Mouse (Mus musculus) forebrain, embryonic 10.5 days (tissue): ENCODE measurements around the gene Slc23a2. TPM values are rescaled to one million over a fixed set of nuclear protein-coding genes. Genes with fewer than 3 reads are reported as not detected.

Experiments used
- DNase-seq: peaks from one replicate; pipeline ENCODE4 v3.0.0-alpha.2; 2017; ENCODE audit warnings: low spot score; ENCODE audit errors: extremely low spot score
- H3K27ac ChIP-seq: fragments of 300-500 bp; sonication (generic); 2 replicates; pipeline ENCODE4 v1.5.1; 2016; ENCODE audit warnings: mild to moderate bottlenecking
- H3K27me3 ChIP-seq: fragments of 300-500 bp; sonication (generic); 2 replicates; pipeline ENCODE4 v1.6.1; 2016; ENCODE audit warnings: mild to moderate bottlenecking; ENCODE audit not compliant: poor library complexity, severe bottlenecking
- H3K36me3 ChIP-seq: fragments of 300-500 bp; sonication (generic); replicated peaks from 2 replicates; pipeline ENCODE4 v1.6.1; 2016; ENCODE audit warnings: mild to moderate bottlenecking, moderate library complexity
- H3K4me1 ChIP-seq: fragments of 300-500 bp; sonication (generic); 2 replicates; pipeline ENCODE4 v1.6.1; 2016
- H3K4me3 ChIP-seq: fragments of 300-500 bp; sonication (generic); 2 replicates; pipeline ENCODE4 v1.5.1; 2016; ENCODE audit warnings: mild to moderate bottlenecking, moderate library complexity
- H3K9me3 ChIP-seq: fragments of 300-500 bp; sonication (generic); 2 replicates; pipeline ENCODE4 v1.6.1; 2016; ENCODE audit warnings: mild to moderate bottlenecking, moderate library complexity
- WGBS: fragments of 180-500 bp; shearing (Covaris S2); methylation state at CpG from one replicate; pipeline ENCODE4 v1.1.7; 2016; 5-methylcytosine and 5-hydroxymethylcytosine counted together
- polyA plus RNA-seq: library from polyadenylated mRNA; unstranded; fragments of >200 nt; fragmentation: Nextera tagmentation; extraction: Ambion mirVana; gene quantifications from 2 replicates; pipeline ENCODE4 v1.2.1, GENCODE M21; 2016

Gene Slc23a2
- polyA plus RNA-seq, 1 experiment from 2014 or later: 12.6 TPM

DNA sequence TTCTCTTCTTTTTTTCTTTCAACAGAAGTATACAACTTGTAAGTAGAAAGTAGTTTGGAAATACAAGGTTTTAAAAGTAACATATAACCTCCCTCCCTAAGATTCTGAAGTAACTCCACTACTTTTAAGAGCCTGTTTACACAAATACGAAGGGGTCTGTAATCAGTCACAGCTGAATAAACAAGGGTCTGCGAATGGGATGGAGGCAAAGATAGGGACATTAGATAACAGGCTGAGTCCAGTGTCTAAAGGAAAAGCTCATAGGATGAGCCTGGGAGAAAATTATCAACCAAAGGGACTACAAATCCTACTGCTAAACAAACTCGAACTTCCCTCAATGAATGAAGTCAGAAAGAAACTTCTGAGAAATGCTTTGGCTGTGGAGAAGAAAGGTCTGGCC, 95.0 kb downstream of the Slc23a2 start:
- Histone ChIP-seq H3K4me3 (no peak overlapping the region), H3K27me3 (no peaks in the 10 kb centered on the region), H3K4me1 (peaks cover 3% of the 10 kb centered on the region; the same call in 1 of the 2 replicates), H3K36me3 (peaks cover 5% of the 10 kb centered on the region; the same call in 1 of the 2 replicates), H3K9me3 (no peaks in the 10 kb centered on the region), H3K27ac (no peak overlapping the region)
- no peak for DNase-seq
- 48% methylated on average over 3 of the region's 3 CpGs for WGBS

DNA sequence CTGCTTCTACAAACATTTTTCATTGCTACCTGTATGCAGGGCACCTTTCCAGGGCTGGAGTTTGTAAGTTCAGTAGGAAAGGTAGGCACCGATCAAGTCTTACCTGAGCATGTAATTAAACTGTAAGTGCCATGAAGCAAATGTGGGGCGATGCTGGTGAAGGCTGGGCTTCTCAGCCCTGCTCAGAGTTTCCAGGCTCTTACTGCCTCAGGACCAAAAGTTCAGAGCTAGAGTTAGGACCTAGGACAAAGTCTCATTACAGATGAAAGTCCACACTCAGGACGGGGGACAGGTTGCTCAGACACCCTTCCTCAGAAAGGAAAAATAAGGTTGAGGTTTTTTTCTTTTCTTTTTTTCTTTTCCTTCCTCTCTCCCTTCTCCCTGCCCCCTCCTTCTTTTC, 95.4 kb downstream of the Slc23a2 start:
- Histone ChIP-seq H3K4me1 (peaks cover 7% of the 10 kb centered on the region), H3K27me3 (no peaks in the 10 kb centered on the region), H3K27ac (no peak overlapping the region), H3K9me3 (no peaks in the 10 kb centered on the region), H3K36me3 (peaks cover 2% of the 10 kb centered on the region; the same call in 1 of the 2 replicates), H3K4me3 (no peak overlapping the region)
- DNase-seq: no peak
- 74% methylated on average over 3 of the region's 3 CpGs for WGBS

DNA sequence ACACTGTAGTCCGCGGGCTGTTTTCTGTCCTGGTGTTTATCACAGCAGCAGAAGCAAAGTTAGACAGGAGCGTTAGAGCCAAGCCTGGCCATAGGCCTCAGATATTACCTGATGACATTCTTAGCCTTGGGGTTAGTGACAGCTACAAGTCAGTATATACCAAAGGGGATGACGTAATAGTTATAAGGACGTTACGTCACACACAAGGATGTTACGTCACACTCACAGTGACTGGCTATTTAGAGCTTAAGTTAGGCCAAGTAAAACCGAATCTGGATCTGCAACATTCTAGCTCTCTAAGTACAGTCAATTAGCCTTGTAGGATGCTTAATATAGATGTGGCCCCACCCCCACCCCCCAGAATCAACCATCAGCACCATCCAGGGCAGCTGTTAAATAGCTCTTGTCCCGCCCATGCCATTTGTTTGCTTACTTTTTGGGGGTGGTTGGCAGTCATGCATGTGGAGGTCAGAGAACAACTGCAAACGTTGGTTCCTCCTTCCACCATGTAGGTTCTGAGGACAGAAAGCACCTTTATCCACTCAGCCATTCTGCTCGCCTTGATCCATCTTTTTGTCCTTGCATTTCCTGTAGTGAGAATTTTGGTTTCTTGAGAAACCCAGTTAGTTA, 96.7 kb downstream of the Slc23a2 start:
- H3K36me3 ChIP-seq: no peaks in the 10 kb centered on the region
- no peak for DNase-seq
- WGBS: 91% methylated on average over 11 of the region's 11 CpGs
- no peak overlapping the region for H3K27ac ChIP-seq
- H3K9me3 ChIP-seq: no peaks in the 10 kb centered on the region
- H3K27me3 ChIP-seq: no peaks in the 10 kb centered on the region
- H3K4me3 ChIP-seq: no peak overlapping the region
- peaks cover 14% of the 10 kb centered on the region for H3K4me1 ChIP-seq

DNA sequence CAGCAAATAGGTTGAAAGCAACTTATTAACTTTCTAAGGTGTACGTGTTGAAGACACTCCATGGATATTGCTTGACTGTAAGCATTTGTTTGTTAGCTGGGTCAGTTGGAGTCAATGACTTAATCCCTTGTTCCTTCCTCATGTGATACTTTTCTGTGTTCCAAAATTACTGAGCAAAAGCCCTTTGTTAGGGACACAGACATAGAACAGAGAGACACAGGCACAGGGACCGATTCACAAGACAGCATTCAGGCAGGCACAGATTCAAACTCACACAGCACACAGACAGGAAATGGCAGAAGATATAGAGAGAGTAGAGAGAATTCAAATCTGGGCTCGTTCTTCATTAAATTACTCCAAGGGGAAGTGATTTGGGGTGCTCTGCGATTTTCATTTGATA, 97.5 kb downstream of the Slc23a2 start:
- H3K36me3 ChIP-seq: no peaks in the 10 kb centered on the region
- H3K4me1 ChIP-seq: peaks cover 23% of the 10 kb centered on the region
- no peak overlapping the region for H3K27ac ChIP-seq
- H3K4me3 ChIP-seq: no peak overlapping the region
- no peak for DNase-seq
- WGBS: 78% methylated on average over 4 of the region's 4 CpGs
- H3K9me3 ChIP-seq: no peaks in the 10 kb centered on the region
- no peaks in the 10 kb centered on the region for H3K27me3 ChIP-seq

DNA sequence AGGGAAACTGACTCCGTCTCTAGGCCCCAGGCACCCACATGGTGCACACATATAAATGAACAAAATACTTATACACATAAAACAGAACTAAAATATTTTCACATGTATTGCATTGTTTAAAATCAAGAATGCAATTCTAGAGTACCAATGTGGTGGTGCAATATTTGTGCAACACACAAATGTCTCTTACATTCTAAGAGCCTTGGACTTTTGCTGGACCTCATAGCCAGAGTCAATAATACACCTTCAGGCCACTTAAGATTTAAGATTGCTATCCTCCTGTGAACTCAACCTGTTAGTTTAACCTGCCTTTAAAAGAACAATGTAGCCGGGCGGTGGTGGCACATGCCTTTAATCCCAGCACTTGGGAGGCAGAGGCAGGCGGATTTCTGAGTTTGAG, 98.2 kb downstream of the Slc23a2 start:
- no peak for DNase-seq
- H3K27ac ChIP-seq: no peak overlapping the region
- peaks cover 23% of the 10 kb centered on the region for H3K4me1 ChIP-seq
- WGBS: 91% methylated on average over 4 of the region's 4 CpGs
- H3K9me3 ChIP-seq: no peaks in the 10 kb centered on the region
- no peaks in the 10 kb centered on the region for H3K27me3 ChIP-seq
- H3K36me3 ChIP-seq: no peaks in the 10 kb centered on the region
- H3K4me3 ChIP-seq: no peak overlapping the region

DNA sequence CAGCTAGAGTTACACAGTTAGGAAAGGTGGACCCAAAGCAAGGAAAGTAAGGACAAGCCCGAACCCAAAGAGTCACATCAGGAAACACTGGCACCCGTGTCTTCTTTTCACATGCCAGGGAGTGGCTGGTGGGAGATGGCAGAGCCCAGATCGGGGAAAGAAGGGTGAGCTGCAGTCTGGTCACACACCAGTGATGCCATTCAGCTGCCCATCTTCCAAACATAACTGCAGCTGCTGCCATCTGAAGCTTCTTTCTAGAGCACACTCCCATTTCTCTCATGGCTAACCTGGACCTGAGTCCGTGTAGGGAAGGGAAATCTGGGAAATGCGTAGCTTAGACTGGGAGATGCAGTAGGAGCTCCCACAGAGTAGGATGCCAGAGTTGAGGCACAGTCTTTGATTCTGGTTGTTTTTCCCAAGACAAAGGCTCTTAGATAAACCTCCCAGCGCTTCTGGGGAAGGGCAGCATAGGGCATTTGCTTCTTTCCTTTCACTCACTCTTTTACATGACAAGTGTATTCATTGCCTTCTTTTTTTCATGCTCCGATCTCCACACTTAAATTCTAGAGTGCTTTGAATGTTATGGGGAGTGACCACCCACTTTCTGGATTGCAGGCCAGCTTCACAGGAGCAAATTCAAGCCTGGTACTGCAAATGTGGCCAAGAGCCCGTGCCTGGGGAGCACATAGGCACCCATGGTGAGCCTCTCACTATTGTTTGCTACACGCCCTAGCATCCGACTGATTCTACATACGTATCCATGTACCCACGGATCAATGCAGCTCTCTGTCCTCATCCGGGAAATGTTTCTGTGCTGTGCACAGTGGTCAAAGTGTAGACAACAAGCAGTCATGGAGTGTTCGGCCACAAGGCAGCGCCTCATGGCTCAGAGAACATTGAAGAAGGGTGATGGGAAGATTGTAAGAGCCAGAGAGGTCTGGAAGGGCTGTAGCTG, 100.3 kb downstream of the Slc23a2 start:
- 76% methylated on average over 15 of the region's 15 CpGs for WGBS
- Histone ChIP-seq H3K27ac (0 out of 2 replicates have a peak overlapping the region, but pooled peaks have one; percentile 30), H3K4me1 (peaks cover 26% of the 10 kb centered on the region), H3K4me3 (no peak overlapping the region), H3K27me3 (no peaks in the 10 kb centered on the region), H3K36me3 (no peaks in the 10 kb centered on the region), H3K9me3 (no peaks in the 10 kb centered on the region)
- DNase-seq: no peak

DNA sequence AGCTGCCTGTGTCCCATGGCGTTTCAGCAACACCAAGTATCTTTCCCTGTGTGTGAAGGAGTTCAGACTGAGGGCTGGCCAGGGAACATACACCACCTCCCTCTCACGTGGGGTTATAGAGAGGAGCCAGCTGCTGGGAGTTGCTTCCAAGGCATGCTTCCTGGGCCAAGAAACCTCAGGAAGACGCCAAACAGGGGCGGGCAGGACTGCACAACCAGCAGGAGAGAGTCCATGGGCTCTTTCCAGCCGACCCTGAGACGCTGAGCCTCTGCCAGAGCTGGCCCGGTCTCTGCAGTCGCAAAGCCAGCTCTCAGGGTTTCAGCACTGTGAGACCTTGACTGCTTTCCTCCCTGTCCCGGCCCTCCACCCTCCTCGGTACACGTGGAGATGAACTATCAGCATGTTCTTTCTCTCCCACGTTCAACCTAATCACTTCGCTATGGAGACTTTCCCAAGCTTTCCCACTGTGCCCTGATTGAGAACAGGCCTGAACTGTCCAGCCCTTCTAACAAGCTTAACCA, 101.7 kb downstream of the Slc23a2 start:
- DNase-seq: peak; percentile 33
- Histone ChIP-seq H3K36me3 (no peaks in the 10 kb centered on the region), H3K27me3 (no peaks in the 10 kb centered on the region), H3K4me3 (no peak overlapping the region), H3K9me3 (no peaks in the 10 kb centered on the region), H3K4me1 (peaks cover 23% of the 10 kb centered on the region), H3K27ac (peak overlapping the region; percentile 72)
- WGBS: 52% methylated on average over 13 of the region's 13 CpGs

DNA sequence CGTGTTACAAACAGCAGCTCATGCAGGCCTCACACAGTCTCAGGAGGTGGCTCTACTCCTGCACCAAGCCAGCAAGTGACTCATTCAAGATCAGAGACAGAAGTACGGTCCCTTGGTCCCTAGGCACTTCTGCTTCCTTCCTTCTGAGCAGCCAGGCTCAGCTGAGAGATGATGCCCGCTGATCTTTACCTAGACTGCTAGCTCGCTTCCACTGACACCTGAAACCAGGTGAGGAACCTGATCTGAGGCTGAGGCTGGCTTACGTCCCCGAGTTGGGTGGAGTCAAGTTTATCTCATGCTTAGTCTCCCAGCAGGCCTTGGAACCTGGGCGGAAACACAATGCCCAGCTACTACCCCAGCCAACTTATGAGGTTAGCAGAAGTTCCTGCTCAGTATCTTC, 105.0 kb downstream of the Slc23a2 start:
- Histone ChIP-seq H3K9me3 (no peaks in the 10 kb centered on the region), H3K36me3 (no peaks in the 10 kb centered on the region), H3K4me3 (no peak overlapping the region), H3K27ac (no peak overlapping the region), H3K4me1 (peaks cover 32% of the 10 kb centered on the region), H3K27me3 (no peaks in the 10 kb centered on the region)
- DNase-seq: no peak
- WGBS: 69% methylated on average over 7 of the region's 7 CpGs

DNA sequence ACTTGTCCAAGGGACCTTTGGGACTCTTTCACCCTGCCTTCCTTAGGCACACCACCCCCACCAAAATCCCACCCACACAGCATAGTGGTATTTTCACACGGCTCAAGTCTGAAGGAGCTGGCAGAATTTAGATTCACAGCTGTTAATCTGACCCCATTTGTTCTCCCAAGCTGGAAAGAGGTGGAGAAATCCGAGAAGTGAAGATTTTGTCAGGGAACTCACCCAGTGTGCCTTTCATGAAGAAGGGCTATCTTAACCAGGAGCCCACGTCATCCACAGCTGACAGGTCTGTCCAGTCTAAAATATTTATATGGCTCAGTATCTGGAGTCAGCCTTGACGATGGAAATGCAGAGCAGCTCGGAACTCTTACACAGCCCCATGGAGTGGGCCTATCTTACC, 108.6 kb downstream of the Slc23a2 start:
- no peak overlapping the region for H3K4me3 ChIP-seq
- peaks cover 29% of the 10 kb centered on the region for H3K4me1 ChIP-seq
- H3K9me3 ChIP-seq: no peaks in the 10 kb centered on the region
- peaks cover 8% of the 10 kb centered on the region for H3K27me3 ChIP-seq
- no peaks in the 10 kb centered on the region for H3K36me3 ChIP-seq
- no peak for DNase-seq
- 0 out of 2 replicates have a peak overlapping the region, but pooled peaks have one; percentile 22 for H3K27ac ChIP-seq
- WGBS: 90% methylated on average over 5 of the region's 5 CpGs

DNA sequence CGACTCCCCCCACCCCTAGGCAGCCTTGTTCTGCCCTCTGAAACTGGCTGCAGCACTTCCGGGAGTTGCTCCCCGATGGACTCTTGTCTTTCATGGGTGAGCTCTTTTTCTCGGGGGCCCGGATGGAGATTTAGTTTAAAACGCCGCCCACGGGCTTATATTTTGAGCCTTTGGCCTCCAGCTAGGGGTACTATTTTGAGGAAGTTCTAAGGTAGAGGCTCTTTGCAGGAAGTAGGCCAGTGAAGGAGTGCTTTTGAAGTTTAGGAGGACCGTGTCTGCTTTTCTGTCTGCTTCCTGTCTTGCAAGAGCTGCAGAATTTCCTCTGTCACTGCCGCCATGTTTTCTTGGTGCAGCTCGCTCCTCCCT, 109.5 kb downstream of the Slc23a2 start:
- 57% methylated on average over 11 of the region's 11 CpGs for WGBS
- no peak overlapping the region for H3K4me3 ChIP-seq

DNA sequence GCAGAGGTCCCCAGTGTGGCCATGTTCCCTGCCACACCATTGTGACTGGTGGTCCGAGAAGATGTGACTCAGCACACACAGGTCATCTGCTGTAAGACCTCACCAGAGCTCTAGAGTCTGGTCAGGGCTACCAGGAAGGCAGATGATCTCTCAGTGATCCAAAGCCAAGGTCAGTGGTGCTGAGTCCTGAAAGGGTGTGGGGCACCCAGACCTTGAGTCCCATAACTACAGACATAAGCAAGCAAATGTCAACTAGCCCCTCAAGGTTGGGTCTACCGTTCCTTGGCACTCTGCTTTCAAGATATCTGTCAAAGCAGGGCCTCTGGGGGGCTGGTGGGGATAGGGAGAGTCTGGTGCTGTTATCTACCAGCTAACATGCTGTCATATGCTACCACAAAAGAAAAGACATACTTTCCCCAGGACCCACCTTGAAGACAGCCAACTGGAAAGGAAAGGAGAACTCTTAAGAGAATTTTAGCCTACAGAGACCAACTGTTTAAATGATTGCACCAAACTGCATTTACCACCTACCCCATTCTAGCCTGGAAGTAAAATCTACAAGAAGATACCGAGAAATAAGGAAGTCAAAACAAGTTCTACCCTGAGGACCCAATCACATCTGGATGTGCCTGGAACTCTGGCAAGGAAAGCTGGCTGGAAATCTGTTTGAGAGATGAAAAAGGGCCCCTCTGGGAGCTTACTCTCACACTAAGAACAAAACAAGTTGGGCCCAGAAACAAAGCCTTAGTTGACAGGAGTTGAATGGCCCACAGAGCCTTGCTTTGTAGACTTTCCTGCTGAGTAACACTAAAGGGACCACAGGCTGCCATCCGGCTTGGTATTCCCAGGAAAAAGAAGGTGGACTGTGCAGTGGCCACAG, 110.1 kb downstream of the Slc23a2 start:
- 61% methylated on average over 4 of the region's 4 CpGs for WGBS
- Histone ChIP-seq H3K4me3 (no peak overlapping the region), H3K27me3 (peaks cover 16% of the 10 kb centered on the region), H3K36me3 (no peaks in the 10 kb centered on the region), H3K27ac (peak overlapping the region; percentile 62), H3K4me1 (peaks cover 41% of the 10 kb centered on the region), H3K9me3 (no peaks in the 10 kb centered on the region)
- no peak for DNase-seq

More for the DNA sequence above, 109.5 kb downstream of the Slc23a2 start:
- no peak for DNase-seq
- Histone ChIP-seq H3K27ac (peak overlapping the region; percentile 62), H3K9me3 (no peaks in the 10 kb centered on the region), H3K4me1 (peaks cover 37% of the 10 kb centered on the region), H3K27me3 (peaks cover 16% of the 10 kb centered on the region), H3K36me3 (no peaks in the 10 kb centered on the region)

DNA sequence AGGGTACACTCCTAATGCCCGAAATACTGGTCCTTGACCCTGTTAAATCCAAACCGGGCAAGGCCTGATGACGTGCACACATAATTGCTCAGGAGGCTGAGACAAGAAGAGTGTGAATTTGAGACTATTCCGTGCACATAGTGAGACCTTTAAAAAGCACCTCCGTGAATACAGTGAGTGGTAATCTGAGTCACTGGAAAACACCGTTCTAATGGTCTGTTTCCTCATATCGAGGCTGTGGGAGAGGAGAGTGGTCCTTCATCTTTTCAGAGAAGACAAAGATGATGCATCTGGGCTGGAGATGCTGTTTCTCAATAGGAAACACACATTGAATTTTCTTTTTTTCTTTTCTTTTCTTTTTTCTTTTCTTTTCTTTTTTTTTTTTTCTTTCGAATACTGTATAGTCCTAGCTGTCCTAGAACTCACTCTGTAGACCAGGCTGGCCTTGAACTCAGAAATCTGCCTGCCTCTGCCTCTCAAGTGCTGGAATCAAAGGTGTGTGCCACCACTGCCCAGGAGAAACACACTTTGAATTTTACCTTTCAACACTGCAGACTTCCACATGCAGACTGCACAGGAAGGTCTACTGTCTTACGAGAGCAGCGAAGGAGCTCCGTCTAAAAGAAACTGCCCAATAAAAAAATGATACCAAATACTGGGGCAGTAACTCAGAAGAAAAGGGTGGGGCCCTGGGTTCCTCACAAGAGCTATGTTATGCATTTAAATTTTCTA, 113.4 kb downstream of the Slc23a2 start:
- Histone ChIP-seq H3K4me1 (peaks cover 72% of the 10 kb centered on the region), H3K36me3 (0 out of 2 replicates have a peak, but pooled peaks cover 4% of the 10 kb centered on the region), H3K27ac (peak overlapping the region; percentile 91), H3K9me3 (no peaks in the 10 kb centered on the region), H3K4me3 (no peak overlapping the region; the same call in 1 of the 2 replicates), H3K27me3 (peaks cover 46% of the 10 kb centered on the region)
- 65% methylated on average over 11 of the region's 11 CpGs for WGBS
- DNase-seq: no peak
